Mouse (Mus musculus): ENCODE measurements around the gene Iqgap2.

Iqgap2 gene

GRCm38 (mm10) chr13:95583237-95584189 is 308.2 kb downstream of the Iqgap2 start:
- no peak for DNase-seq (ENCODE audit: low read depth, low spot score)

- DNase-seq (ENCODE audit: low read depth, low spot score) = no peak
These were observed 309.9 kb downstream of the Iqgap2 start for GRCm38 (mm10) chr13:95581850-95582249.

GRCm38 (mm10) chr13:95578016-95578697 is 313.6 kb downstream of the Iqgap2 start:
- no peak for DNase-seq (ENCODE audit: low read depth, low spot score)
